Mouse (Mus musculus): ENCODE measurements around the gene Sap25. TPM values are rescaled to one million over a fixed set of nuclear protein-coding genes. Genes with fewer than 3 reads are reported as not detected.
"Not testable (repeated sequence)": the region's sequence is repeated elsewhere in the genome, so short reads cannot be mapped to it uniquely, and the experiment has no call there.

Sap25 gene
- polyA plus RNA-seq, 1 experiment from 2014 or later, result 8.0 TPM

DNA sequence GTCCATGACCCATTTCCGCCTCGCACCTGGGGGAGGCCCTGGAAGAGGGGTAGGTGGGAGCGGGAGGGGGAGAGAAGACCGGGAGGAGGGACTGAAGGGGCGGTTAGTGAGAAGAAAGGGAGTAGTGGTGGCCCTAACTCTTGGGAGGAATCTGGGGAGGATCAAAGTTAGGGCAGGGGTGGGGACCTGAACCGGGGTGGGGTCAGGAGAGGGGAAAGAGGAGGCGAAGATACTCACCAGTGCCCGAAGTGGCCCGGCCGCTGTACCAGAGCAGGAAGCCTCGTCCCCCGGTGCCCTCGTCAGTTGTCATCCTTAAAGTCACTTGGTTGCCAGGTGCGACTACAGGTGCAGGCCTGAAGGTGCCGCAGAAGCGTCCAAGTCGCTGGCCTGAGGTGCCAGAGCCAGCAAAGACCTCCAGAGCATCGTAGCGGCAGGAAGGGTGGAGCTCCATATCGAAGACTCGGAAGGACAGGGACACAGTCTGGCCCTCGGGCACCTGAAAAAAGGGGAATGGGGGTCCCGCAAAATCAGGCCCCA lies 32.4 kb upstream of the Sap25 start:
- H3K27ac ChIP-seq, result peak overlapping the region; percentile 99
- peaks cover 66% of the 10 kb centered on the region for H3K4me1 ChIP-seq (replicated peaks)
- WGBS, result 12% methylated on average over 23 of the region's 23 CpGs

DNA sequence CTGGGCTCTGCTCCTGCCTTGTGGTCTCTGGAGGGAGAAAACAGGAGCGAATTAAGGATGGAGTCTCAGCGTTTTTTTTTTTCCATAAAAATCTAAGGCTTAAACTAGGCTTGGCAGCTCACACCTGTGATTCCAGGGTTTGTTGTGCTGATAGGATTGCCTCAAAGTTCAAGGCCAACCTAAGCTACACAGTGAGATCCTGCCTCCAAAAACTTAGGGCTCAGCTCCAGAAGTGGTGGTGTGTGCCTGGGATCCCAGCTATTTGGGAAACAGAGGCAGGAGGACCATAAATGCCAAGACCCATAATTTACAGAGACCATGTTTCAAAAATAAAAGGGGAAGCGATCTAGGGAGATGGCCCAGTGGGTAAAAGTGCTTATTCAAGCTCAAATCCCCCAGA lies 31.8 kb upstream of the Sap25 start:
- 50% methylated on average over 3 of the region's 3 CpGs for WGBS
- Histone ChIP-seq H3K27me3 (no peaks in the 10 kb centered on the region), H3K4me3 (replicated peaks) (peak overlapping the region; percentile 43), H3K9me3 (no peaks in the 10 kb centered on the region), H3K4me2 (peak overlapping the region; percentile 72), H3K36me3 (peaks cover 39% of the 10 kb centered on the region), H3K27ac (peak overlapping the region; percentile 99), H3K9ac (replicated peaks) (peak overlapping the region; percentile 51; the same call in 1 of the 2 replicates), H3K4me1 (replicated peaks) (peaks cover 65% of the 10 kb centered on the region)
- no peak for ATAC-seq (ENCODE audit: insufficient number of reproducible peaks, insufficient read depth, low FRiP score, low TSS enrichment, low read depth)

More for the DNA sequence above, 32.4 kb upstream of the Sap25 start:
- no peak for ATAC-seq (ENCODE audit: insufficient number of reproducible peaks, insufficient read depth, low FRiP score, low TSS enrichment, low read depth)
- peaks cover 44% of the 10 kb centered on the region for H3K36me3 ChIP-seq
- peak overlapping the region; percentile 72 for H3K4me2 ChIP-seq
- peak overlapping the region; percentile 51 for H3K9ac ChIP-seq (replicated peaks)
- no peaks in the 10 kb centered on the region for H3K9me3 ChIP-seq
- no peaks in the 10 kb centered on the region for H3K27me3 ChIP-seq
- peak overlapping the region; percentile 43 for H3K4me3 ChIP-seq (replicated peaks)

DNA sequence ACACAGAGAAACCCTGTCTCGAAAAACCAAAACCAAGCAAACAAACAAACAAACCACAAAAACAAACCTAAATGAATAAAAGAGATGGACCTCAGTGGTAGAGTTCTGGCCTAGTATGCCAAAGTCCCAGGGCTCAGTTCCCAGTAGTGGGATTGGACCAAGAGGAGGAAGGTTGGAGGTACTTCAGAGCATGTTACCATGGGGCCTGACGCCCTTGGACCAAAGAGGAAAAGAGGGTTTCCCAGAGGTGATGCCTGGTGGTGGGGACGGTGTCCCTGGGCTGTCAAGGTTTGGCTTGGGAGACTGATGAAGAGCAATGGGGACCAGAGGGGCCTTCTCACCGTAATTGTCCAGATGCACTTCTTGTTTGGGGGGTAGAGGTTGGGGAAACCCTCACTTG lies 31.1 kb upstream of the Sap25 start:
- peak overlapping the region; percentile 43 for H3K4me3 ChIP-seq (replicated peaks)
- peaks cover 65% of the 10 kb centered on the region for H3K4me1 ChIP-seq (replicated peaks)
- H3K4me2 ChIP-seq, result peak overlapping the region; percentile 72
- H3K27me3 ChIP-seq, result no peaks in the 10 kb centered on the region
- H3K9ac ChIP-seq (replicated peaks), result peak overlapping the region; percentile 56; the same call in 1 of the 2 replicates
- H3K36me3 ChIP-seq, result peaks cover 31% of the 10 kb centered on the region
- 0 out of 2 replicates have a peak, but pooled peaks have one; percentile 5 for ATAC-seq (ENCODE audit: insufficient number of reproducible peaks, insufficient read depth, low FRiP score, low TSS enrichment, low read depth)
- peak overlapping the region; percentile 99 for H3K27ac ChIP-seq
- no peaks in the 10 kb centered on the region for H3K9me3 ChIP-seq
- WGBS, result 25% methylated on average over 4 of the region's 4 CpGs

DNA sequence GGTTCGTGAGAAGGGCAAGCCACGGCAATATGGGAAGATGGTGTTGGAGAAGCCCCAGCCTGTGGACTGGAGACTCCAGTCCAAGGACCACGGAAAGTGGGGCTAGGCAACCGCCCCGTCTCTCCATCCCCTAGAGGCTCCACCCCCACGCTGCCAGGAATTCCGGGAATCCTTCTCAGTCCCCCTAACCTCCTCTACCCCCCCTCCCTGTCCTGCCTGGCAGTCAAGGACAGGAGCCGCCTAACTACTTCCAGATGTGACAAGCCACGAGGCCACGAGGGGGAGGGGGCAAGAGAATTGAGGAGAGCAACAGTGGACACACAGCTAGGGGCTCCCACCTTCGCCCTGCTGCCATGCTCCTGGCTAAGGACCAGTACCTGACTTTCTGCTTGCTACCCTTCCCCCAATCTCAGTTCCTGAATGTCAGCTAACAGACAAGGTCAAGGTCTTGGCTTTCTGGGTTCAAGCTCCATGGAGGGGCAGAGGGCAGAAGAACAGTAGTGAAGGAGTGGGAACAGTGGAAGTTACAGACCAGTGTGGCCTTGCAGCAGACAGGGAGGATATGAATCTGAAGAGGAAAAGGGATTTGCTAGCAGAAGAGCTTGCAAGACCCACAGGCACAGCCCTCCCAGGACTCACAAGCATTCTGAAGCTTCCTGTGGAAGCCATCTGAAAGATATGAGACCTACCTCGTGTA lies 30.4 kb upstream of the Sap25 start:
- 1% methylated on average over 12 of the region's 12 CpGs for WGBS
- Histone ChIP-seq H3K9me3 (no peaks in the 10 kb centered on the region), H3K27me3 (no peaks in the 10 kb centered on the region), H3K9ac (replicated peaks) (peak overlapping the region; percentile 56), H3K27ac (peak overlapping the region; percentile 99), H3K4me2 (peak overlapping the region; percentile 72), H3K4me3 (replicated peaks) (peak overlapping the region; percentile 43), H3K36me3 (peaks cover 25% of the 10 kb centered on the region), H3K4me1 (replicated peaks) (peaks cover 65% of the 10 kb centered on the region)
- peak; percentile 72 for ATAC-seq (ENCODE audit: insufficient number of reproducible peaks, insufficient read depth, low FRiP score, low TSS enrichment, low read depth)

DNA sequence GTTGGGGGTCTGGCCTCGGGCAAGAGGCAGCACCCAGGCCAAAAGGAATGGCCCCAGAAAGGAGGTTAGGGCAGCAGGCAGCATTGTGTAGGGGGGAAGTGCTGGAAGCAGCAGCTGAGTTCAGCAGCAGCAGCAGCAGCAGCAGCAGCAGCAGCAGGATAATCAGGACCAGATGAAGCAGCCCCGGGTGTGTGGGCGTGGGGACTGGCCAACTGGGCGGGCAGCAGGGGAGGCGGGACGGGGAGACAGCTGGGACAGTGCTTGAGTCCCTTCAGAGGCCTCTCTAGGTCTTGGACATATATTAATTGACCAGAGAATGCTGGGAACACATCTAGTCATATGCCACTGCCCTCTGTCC lies 29.9 kb upstream of the Sap25 start:
- peak overlapping the region; percentile 72 for H3K4me2 ChIP-seq

DNA sequence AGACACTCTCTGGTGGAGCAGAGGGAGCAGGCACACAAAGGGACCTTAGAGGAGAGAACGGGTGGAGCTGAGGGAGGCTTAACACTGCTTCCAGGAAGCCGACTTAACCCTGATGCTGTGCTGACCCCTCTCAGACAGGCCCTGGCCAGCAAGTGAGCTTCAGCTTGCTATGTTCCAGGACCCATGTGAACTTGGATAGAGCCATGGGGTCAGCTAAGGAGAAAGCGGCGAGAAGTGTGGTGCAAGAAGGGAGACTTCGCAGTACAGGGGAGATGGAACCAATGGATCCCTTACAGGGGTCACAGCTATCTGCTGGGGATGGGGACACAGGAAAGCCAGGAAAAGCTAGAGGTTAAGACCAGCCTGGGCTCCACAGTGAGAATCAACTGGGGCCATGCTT lies 28.1 kb upstream of the Sap25 start:
- no peak overlapping the region for H3K9ac ChIP-seq (replicated peaks)
- peak overlapping the region; percentile 99 for H3K27ac ChIP-seq
- WGBS, result 75% methylated on average over 5 of the region's 5 CpGs
- no peaks in the 10 kb centered on the region for H3K9me3 ChIP-seq
- no peaks in the 10 kb centered on the region for H3K27me3 ChIP-seq
- H3K4me3 ChIP-seq (replicated peaks), result no peak overlapping the region
- H3K4me2 ChIP-seq, result no peak overlapping the region
- no peak for ATAC-seq (ENCODE audit: insufficient number of reproducible peaks, insufficient read depth, low FRiP score, low TSS enrichment, low read depth)
- H3K4me1 ChIP-seq (replicated peaks), result peaks cover 59% of the 10 kb centered on the region
- H3K36me3 ChIP-seq, result peaks cover 1% of the 10 kb centered on the region; the same call in 1 of the 2 replicates

More for the DNA sequence above, 29.9 kb upstream of the Sap25 start:
- WGBS, result 2% methylated on average over 6 of the region's 6 CpGs
- Histone ChIP-seq H3K27ac (peak overlapping the region; percentile 99), H3K4me3 (replicated peaks) (peak overlapping the region; percentile 43), H3K36me3 (peaks cover 20% of the 10 kb centered on the region), H3K9me3 (no peaks in the 10 kb centered on the region), H3K4me1 (replicated peaks) (peaks cover 65% of the 10 kb centered on the region), H3K27me3 (no peaks in the 10 kb centered on the region), H3K9ac (replicated peaks) (peak overlapping the region; percentile 56)
- ATAC-seq (ENCODE audit: insufficient number of reproducible peaks, insufficient read depth, low FRiP score, low TSS enrichment, low read depth), result peak; percentile 39

DNA sequence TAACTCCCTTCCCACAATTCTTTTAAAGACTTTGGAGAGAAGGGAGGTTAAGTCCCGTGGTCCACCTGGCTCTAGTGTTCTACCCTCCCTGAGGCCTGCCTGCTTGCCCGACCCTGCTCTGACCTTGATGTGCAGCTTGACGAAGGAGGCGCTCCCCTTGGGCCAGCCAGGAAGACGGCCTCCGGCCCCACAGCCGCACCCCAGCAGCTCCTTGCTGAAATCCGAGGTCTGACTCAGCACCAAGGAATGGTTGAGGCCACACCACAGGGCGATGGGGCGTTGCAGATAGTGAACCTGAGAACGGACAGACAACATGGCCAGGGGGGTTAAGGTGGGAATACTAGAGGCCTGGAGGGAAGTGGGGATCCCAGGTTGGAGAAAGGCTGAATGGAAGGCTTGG lies 27.6 kb upstream of the Sap25 start, which contains the start of gene Pcolce:
Pcolce (minus strand) TSS at position 235 of the 400 bp plus-strand sequence.
- WGBS, result 40% methylated on average over 11 of the region's 11 CpGs
- ATAC-seq (ENCODE audit: insufficient number of reproducible peaks, insufficient read depth, low FRiP score, low TSS enrichment, low read depth), result no peak
- Histone ChIP-seq H3K4me2 (no peak within 1 kb of the TSS), H3K9ac (replicated peaks) (no peak within 1 kb of the TSS; the same call in 1 of the 2 replicates), H3K4me1 (replicated peaks) (peaks cover 55% of the 10 kb centered on the region), H3K27ac (peak within 1 kb of the TSS; percentile 99), H3K27me3 (no peaks in the 10 kb centered on the region), H3K36me3 (no peaks in the 10 kb centered on the region), H3K9me3 (no peaks in the 10 kb centered on the region), H3K4me3 (replicated peaks) (no peak within 1 kb of the TSS)

DNA sequence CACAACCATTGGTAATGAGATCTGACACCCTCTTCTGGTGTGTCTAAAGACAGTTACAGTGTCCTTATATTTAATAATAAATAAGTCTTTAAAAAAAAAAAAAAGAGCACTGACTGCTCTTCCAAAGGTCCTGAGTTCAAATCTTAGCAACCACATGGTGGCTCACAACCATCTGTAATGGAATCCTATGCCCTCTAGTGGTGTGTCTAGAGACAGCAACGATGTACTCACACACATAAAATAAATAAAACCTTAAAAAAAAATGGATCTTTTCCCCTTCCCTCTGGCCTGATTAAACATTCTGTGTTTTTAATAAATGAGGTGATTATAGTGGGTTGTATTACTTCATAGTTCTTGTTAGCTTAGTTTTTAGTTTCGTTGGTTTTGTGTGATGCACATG lies 26.2 kb upstream of the Sap25 start:
- not testable (repeated sequence) for H3K4me3 ChIP-seq (replicated peaks); H3K9ac ChIP-seq (replicated peaks); H3K27me3 ChIP-seq; ATAC-seq (ENCODE audit: insufficient number of reproducible peaks, insufficient read depth, low FRiP score, low TSS enrichment, low read depth); H3K4me2 ChIP-seq; H3K27ac ChIP-seq; H3K36me3 ChIP-seq; H3K9me3 ChIP-seq
- 88% methylated on average over 2 of the region's 2 CpGs for WGBS
- H3K4me1 ChIP-seq (replicated peaks), result peaks cover 41% of the 10 kb centered on the region

DNA sequence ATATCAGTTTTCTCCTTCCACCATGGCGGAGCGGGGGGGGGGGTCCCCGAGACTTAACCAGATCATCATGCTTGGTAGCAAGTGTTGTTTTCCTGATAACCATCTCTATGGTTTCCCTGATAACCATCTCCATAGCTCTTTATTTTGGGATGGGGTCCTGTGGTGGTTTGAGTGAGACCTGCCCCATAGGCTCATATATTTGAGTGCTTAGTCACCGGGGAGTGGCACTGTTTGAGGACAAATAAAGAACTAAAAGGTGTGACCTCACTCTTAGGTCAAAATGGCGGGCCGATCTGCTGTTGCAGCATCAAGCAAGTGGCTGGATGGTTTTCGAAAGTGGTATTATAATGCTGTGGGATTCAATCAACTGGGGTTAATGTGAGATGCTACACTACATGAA lies 25.8 kb upstream of the Sap25 start:
- peaks cover 37% of the 10 kb centered on the region for H3K4me1 ChIP-seq (replicated peaks)
- no peaks in the 10 kb centered on the region for H3K27me3 ChIP-seq
- 90% methylated on average over 7 of the region's 7 CpGs for WGBS
- ATAC-seq (ENCODE audit: insufficient number of reproducible peaks, insufficient read depth, low FRiP score, low TSS enrichment, low read depth), result no peak
- H3K4me2 ChIP-seq, result no peak overlapping the region
- H3K9ac ChIP-seq (replicated peaks), result no peak overlapping the region
- no peaks in the 10 kb centered on the region for H3K36me3 ChIP-seq
- no peak overlapping the region for H3K27ac ChIP-seq
- no peaks in the 10 kb centered on the region for H3K9me3 ChIP-seq
- H3K4me3 ChIP-seq (replicated peaks), result no peak overlapping the region

DNA sequence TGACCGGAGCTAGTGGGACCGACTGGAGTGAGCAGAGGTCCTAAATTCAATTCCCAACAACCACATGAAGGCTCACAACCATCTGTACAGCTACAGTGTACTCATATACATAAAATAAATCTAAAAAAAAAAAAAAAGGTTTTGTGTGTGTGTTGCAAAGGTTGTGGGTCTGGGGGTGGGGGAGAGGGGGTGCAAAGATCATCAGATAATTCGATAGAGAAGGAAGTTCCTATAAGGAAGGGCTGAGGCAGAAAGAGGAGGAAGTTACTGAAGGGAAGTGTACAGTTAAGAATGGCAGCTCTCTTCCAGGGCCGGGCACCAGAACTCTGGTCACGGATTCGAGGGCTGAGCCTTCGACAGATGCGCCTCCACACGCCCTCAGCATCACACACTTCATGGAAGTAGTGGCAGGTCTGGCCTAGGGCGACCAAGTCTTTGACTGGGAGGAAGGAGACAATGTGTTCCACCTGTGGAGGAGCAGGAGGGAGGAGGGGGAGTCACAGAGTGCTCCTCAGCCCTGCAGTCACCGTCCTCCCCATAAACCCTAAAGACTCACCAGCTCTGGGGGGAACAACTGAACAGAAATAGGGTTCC lies 17.1 kb upstream of the Sap25 start:
- Histone ChIP-seq H3K27me3 (no peaks in the 10 kb centered on the region), H3K9me3 (no peaks in the 10 kb centered on the region), H3K9ac (replicated peaks) (no peak overlapping the region), H3K36me3 (no peaks in the 10 kb centered on the region), H3K27ac (no peak overlapping the region), H3K4me2 (no peak overlapping the region), H3K4me3 (replicated peaks) (no peak overlapping the region), H3K4me1 (replicated peaks) (peaks cover 4% of the 10 kb centered on the region)
- WGBS, result 80% methylated on average over 11 of the region's 11 CpGs
- ATAC-seq (ENCODE audit: insufficient number of reproducible peaks, insufficient read depth, low FRiP score, low TSS enrichment, low read depth), result no peak

DNA sequence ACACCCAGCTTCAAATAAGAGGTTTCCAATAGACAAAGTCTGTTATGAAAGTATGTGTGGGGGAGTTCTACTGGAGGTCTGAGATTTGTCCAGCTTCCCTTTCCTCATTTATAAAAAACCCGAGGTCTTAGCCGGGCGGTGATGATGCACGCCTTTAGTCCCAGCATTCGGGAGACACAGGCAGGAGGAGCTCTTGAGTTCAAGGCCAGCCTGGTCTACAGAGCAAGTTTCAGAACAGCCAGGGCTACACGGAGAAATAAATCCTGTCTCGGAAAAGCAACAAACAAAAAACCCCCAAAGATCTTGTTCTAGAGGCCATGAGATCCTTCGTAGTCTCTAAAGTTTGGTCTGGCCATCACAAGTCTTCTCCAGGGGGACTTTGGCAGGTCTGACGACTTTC lies 13.1 kb upstream of the Sap25 start:
- Histone ChIP-seq H3K9me3 (no peaks in the 10 kb centered on the region), H3K9ac (replicated peaks) (peak overlapping the region; percentile 46), H3K4me2 (peak overlapping the region; percentile 59), H3K36me3 (peaks cover 14% of the 10 kb centered on the region), H3K27me3 (no peaks in the 10 kb centered on the region), H3K4me3 (replicated peaks) (peak overlapping the region; percentile 79), H3K4me1 (replicated peaks) (peaks cover 38% of the 10 kb centered on the region), H3K27ac (peak overlapping the region; percentile 87)
- no peak for ATAC-seq (ENCODE audit: insufficient number of reproducible peaks, insufficient read depth, low FRiP score, low TSS enrichment, low read depth)
- WGBS, result 6% methylated on average over 9 of the region's 9 CpGs
